10 mouse cellular contexts compared by ENCODE assay signal in genomic region chr19:14220507-14220909, GRCm38 (mm10).
"Had no signal": no experiment of that assay in that cellular context is flagged by ENCODE, and none has a peak within 500 bp of the region (broad histone marks: within the 10 kb centered on the region; RNA-seq: fewer than 3 reads in every experiment).

No protein-coding gene starts in this region.

- H3K27ac ChIP-seq: left cerebral cortex, adult 2 months; liver, embryonic 14.5 days; midbrain, embryonic 12.5 days had no signal

- DNase-seq: kidney, adult 18-20 months; kidney, postnatal 10 days; liver; lung, adult 18-20 months; right cerebral cortex, postnatal 25 days; thymus, postnatal 36 days had no signal

- ATAC-seq: midbrain, embryonic 16.5 days had no signal

- H3K4me1 ChIP-seq: midbrain, embryonic 12.5 days had no signal

- H3K36me3 ChIP-seq: midbrain, embryonic 12.5 days had no signal

- H3K9ac ChIP-seq: liver, embryonic 14.5 days; midbrain, embryonic 12.5 days had no signal

- H3K9me3 ChIP-seq: midbrain, embryonic 12.5 days had no signal

- H3K4me2 ChIP-seq: midbrain, embryonic 12.5 days had no signal

- H3K4me3 ChIP-seq: left cerebral cortex, adult 2 months; midbrain, embryonic 12.5 days had no signal
